Mouse (Mus musculus) liver, embryonic 11.5 days (tissue): Measurements from ENCODE around the gene Il17ra. TPM values are rescaled to one million over a fixed set of nuclear protein-coding genes. Genes with fewer than 3 reads are reported as not detected.
A peak's percentile ranks its signal among the peaks of the same experiment; 100 is the strongest.

ENCODE experiments used
- ATAC-seq: fragments of 200-750 bp; cut with Nextera tagmentation; replicated peaks from 2 replicates; pipeline ENCODE4 v1.8.0; 2017; ENCODE audit warnings: moderate number of reproducible peaks, mild to moderate bottlenecking, moderate TSS enrichment, moderate library complexity; ENCODE audit not compliant: low FRiP score
- DNase-seq: peaks from one replicate; pipeline ENCODE4 v3.0.0-alpha.2; 2017; ENCODE audit warnings: low spot score
- H3K27ac ChIP-seq: fragments of 300-500 bp; sonication (generic); 2 replicates; pipeline ENCODE4 v1.5.1; 2014; ENCODE audit warnings: mild to moderate bottlenecking, low read depth, low read length, control low read depth
- H3K27me3 ChIP-seq: fragments of 300-500 bp; sonication (generic); replicated peaks from 2 replicates; pipeline ENCODE4 v1.6.1; 2014; ENCODE audit warnings: low read length, mixed read lengths; ENCODE audit not compliant: control insufficient read depth, insufficient read depth
- H3K36me3 ChIP-seq: fragments of 300-500 bp; sonication (generic); 2 replicates; pipeline ENCODE4 v1.6.1; 2014; ENCODE audit warnings: mild to moderate bottlenecking, low read length, moderate library complexity, mixed read lengths; ENCODE audit not compliant: control insufficient read depth, insufficient read depth
- H3K4me1 ChIP-seq: fragments of 300-500 bp; sonication (generic); replicated peaks from 2 replicates; pipeline ENCODE4 v1.6.1; 2014; ENCODE audit warnings: low read length, mixed read lengths; ENCODE audit not compliant: control insufficient read depth, insufficient read depth
- H3K4me2 ChIP-seq: fragments of 300-500 bp; sonication (generic); 2 replicates; pipeline ENCODE4 v1.6.1; 2014; ENCODE audit warnings: mild to moderate bottlenecking, control low read depth, moderate library complexity
- H3K4me3 ChIP-seq: fragments of 300-500 bp; sonication (generic); 2 replicates; pipeline ENCODE4 v1.5.1; 2014; ENCODE audit warnings: low read depth, low read length, control low read depth
- H3K9ac ChIP-seq: fragments of 300-500 bp; sonication (generic); 2 replicates; pipeline ENCODE4 v1.6.1; 2014; ENCODE audit warnings: low read depth, low read length, control low read depth
- H3K9me3 ChIP-seq: fragments of 300-500 bp; sonication (generic); 2 replicates; pipeline ENCODE4 v1.6.1; 2016; ENCODE audit warnings: low read length, inconsistent platforms, mixed read lengths; ENCODE audit not compliant: control insufficient read depth
- WGBS: fragments of 180-500 bp; shearing (Covaris S2); extraction: QIAGEN DNeasy Blood & Tissue Kit; methylation state at CpG from one replicate; pipeline ENCODE4 v1.1.7; 2014; 5-methylcytosine and 5-hydroxymethylcytosine counted together
- polyA plus RNA-seq: library from polyadenylated mRNA; unstranded; fragments of >200 nt; fragmentation: Nextera tagmentation; extraction: Ambion mirVana; gene quantifications from 2 replicates; pipeline ENCODE4 v1.2.1, GENCODE M21; 2014

Il17ra gene
- polyA plus RNA-seq, 1 experiment from 2014 or later = 6.8 TPM

DNA sequence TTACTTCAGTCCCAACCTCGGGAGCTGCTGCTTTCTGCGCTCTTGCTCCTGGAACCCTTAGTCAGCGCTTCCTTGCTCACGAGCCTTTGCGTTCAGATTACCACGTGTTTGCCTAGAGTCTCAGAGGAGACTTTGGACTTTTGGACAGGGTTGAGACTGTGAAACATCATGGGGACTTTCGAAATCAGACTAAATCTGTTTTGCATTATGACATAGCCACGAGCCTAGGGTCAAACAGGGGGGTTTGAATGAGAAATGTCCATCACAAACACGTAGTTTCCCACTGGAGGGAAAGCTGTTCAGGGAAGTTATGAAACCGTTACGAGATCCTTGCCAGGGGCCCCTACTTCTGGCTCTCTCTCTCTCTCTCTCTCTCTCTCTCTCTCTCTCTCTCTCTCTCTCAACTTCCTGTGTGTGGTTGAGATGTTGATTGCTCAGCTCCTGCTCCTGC, 8.4 kb upstream of the Il17ra start:
- H3K36me3 ChIP-seq = no peaks in the 10 kb centered on the region
- ATAC-seq (peak; percentile 26; the same call in 1 of the 2 replicates), DNase-seq (no peak)
- WGBS = 36% methylated on average over 11 of the region's 11 CpGs
- H3K4me2 ChIP-seq = peak overlapping the region; percentile 36
- peaks cover 7% of the 10 kb centered on the region; the same call in 1 of the 2 replicates for H3K4me1 ChIP-seq
- H3K27ac ChIP-seq = no peak overlapping the region
- H3K27me3 ChIP-seq = no peaks in the 10 kb centered on the region
- no peak overlapping the region; the same call in 1 of the 2 replicates for H3K9ac ChIP-seq
- H3K4me3 ChIP-seq = no peak overlapping the region
- no peaks in the 10 kb centered on the region for H3K9me3 ChIP-seq

DNA sequence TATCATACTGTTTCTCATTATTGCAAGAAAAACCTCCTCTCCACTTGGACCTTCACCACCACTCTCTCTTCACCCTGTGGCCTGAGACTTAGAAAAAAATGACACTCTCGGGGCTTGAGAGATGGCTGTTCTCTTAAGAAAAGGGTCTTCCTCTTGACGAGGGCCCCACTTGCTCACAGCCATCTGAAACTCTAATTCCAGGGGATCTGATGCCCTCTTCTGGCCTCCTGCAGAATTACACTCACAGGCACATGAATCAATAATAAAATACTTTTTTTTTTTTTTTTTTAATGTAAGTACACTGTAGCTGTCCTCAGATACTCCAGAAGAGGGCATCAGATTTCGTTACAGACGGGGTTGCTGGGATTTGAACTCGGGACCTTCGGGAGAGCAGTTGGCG, 6.0 kb upstream of the Il17ra start:
- 0 out of 2 replicates have a peak, but pooled peaks cover 7% of the 10 kb centered on the region for H3K4me1 ChIP-seq
- H3K9me3 ChIP-seq = no peaks in the 10 kb centered on the region
- no peak overlapping the region for H3K4me2 ChIP-seq
- no peak overlapping the region for H3K27ac ChIP-seq
- no peak overlapping the region for H3K4me3 ChIP-seq
- peaks cover 6% of the 10 kb centered on the region; the same call in 1 of the 2 replicates for H3K27me3 ChIP-seq
- no peak for DNase-seq
- H3K36me3 ChIP-seq = no peaks in the 10 kb centered on the region
- H3K9ac ChIP-seq = no peak overlapping the region
- no peak for ATAC-seq
- 56% methylated on average over 7 of the region's 7 CpGs for WGBS

DNA sequence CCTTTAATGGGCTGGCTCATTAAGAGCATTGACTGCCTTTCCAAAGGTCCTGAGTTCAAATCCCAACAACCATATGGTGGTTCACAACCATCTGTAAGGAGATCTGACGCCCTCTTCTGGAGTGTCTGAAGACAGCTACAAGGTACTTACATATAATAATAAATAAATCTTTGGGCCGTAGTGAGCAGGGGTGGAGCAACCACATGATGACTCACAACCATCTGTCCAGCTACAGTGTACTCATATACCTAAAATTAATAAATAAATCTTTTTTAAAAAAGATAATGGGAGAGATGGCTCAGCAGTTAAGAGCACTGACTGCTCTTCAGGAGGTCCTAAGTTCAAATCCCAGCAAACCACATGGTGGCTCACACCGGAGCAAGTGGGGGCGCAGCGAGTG, 5.3 kb upstream of the Il17ra start:
- Histone ChIP-seq H3K4me2 (no peak overlapping the region), H3K4me1 (0 out of 2 replicates have a peak, but pooled peaks cover 7% of the 10 kb centered on the region), H3K36me3 (no peaks in the 10 kb centered on the region), H3K27ac (no peak overlapping the region), H3K27me3 (peaks cover 9% of the 10 kb centered on the region), H3K9me3 (no peaks in the 10 kb centered on the region), H3K9ac (no peak overlapping the region), H3K4me3 (no peak overlapping the region)
- ATAC-seq = no peak
- WGBS = 86% methylated on average over 5 of the region's 5 CpGs
- no peak for DNase-seq

GRCm38 (mm10) chr6:120461217-120461616, 1.8 kb upstream of the Il17ra start:
- peaks cover 18% of the 10 kb centered on the region for H3K4me1 ChIP-seq
- WGBS = 57% methylated on average over 15 of the region's 15 CpGs
- H3K27me3 ChIP-seq = peaks cover 14% of the 10 kb centered on the region
- H3K4me2 ChIP-seq = no peak overlapping the region
- no peaks in the 10 kb centered on the region for H3K9me3 ChIP-seq
- H3K9ac ChIP-seq = no peak overlapping the region
- no peaks in the 10 kb centered on the region for H3K36me3 ChIP-seq
- H3K4me3 ChIP-seq = no peak overlapping the region
- ATAC-seq (no peak), DNase-seq (no peak)
- H3K27ac ChIP-seq = no peak overlapping the region

DNA sequence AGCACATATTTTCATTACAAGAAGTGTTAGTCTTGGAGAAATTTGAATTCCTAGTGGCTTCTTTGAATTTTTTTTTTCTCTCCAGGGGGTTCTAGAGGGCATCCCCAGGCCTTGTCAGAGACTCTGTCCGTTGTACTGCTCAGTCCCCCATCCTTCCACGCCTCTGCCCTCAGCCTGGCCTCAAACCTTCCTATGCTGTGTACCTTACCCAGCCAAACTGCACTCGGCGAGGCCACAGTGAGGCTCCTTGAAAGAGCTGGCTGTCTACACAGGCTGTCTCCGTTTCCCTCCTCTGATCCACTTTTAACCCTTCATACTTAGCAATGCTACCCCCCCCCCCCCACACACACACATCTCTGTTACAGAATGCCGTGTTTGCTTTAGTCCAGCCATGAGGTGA, 796 bp upstream of the Il17ra start:
- H3K9ac ChIP-seq = no peak overlapping the region
- H3K27ac ChIP-seq = no peak overlapping the region
- ATAC-seq (no peak), DNase-seq (no peak)
- peaks cover 25% of the 10 kb centered on the region for H3K4me1 ChIP-seq
- H3K27me3 ChIP-seq = peaks cover 14% of the 10 kb centered on the region
- no peaks in the 10 kb centered on the region for H3K36me3 ChIP-seq
- H3K4me3 ChIP-seq = no peak overlapping the region
- H3K9me3 ChIP-seq = no peaks in the 10 kb centered on the region
- no peak overlapping the region for H3K4me2 ChIP-seq
- WGBS = 58% methylated on average over 6 of the region's 6 CpGs

DNA sequence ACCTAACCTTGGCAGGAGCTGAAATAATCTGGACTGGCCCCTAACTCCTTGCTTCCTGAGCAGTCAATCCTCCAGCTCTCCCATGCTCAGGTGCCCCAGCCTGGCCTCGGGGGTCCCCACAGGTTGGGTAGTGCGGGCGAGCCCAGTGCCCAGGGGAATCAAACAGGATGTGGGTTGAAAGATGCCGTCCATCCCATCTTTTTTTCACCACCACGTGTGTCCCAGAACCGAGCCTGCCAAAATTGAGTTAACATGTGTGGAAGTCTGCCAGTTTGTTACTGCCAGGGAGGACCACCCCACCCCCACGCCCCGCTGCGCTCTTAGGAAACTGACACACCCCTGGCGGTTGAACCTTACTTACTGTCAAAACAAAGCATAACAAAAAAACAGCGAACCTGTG, 837 bp downstream of the Il17ra start:
- WGBS = 5% methylated on average over 11 of the region's 11 CpGs
- no peak for DNase-seq
- Histone ChIP-seq H3K36me3 (no peaks in the 10 kb centered on the region), H3K4me1 (peaks cover 25% of the 10 kb centered on the region), H3K27me3 (peaks cover 14% of the 10 kb centered on the region), H3K9ac (peak overlapping the region; percentile 82), H3K9me3 (no peaks in the 10 kb centered on the region), H3K4me3 (peak overlapping the region; percentile 81), H3K4me2 (peak overlapping the region; percentile 97), H3K27ac (peak overlapping the region; percentile 67; the same call in 1 of the 2 replicates)
- ATAC-seq = no peak

- Histone ChIP-seq H3K9me3 (no peaks in the 10 kb centered on the region), H3K4me1 (peaks cover 25% of the 10 kb centered on the region), H3K4me3 (peak overlapping the region; percentile 81), H3K36me3 (no peaks in the 10 kb centered on the region), H3K27me3 (peaks cover 14% of the 10 kb centered on the region), H3K27ac (0 out of 2 replicates have a peak overlapping the region, but pooled peaks have one; percentile 45), H3K4me2 (peak overlapping the region; percentile 97), H3K9ac (peak overlapping the region; percentile 82)
- WGBS = 48% methylated on average over 9 of the region's 9 CpGs
- no peak for DNase-seq
- no peak for ATAC-seq
These were observed 1.4 kb downstream of the Il17ra start for GRCm38 (mm10) chr6:120464406-120464939.

DNA sequence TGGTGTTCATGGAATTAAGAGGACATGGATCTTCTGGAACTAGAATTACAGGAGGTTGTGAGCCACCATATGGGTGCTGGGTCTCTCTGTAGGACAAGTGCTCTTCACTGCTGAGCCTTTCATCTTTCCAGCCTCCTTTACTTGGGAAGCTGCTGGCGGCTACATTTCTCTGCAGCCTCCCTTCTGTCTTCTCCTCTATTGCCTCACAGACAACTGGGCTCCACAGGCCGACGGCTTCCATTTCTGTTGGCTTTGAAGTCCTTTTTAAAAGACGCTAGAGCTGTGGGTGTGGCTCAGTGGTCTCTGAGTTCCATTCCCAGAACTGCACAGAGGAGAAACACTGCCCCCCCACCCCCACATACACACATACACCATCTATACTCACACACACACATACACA, 2.3 kb downstream of the Il17ra start:
- peak overlapping the region; percentile 42 for H3K4me2 ChIP-seq
- peaks cover 14% of the 10 kb centered on the region for H3K27me3 ChIP-seq
- H3K9ac ChIP-seq = no peak overlapping the region
- ATAC-seq = no peak
- H3K9me3 ChIP-seq = no peaks in the 10 kb centered on the region
- no peaks in the 10 kb centered on the region for H3K36me3 ChIP-seq
- H3K4me3 ChIP-seq = 0 out of 2 replicates have a peak overlapping the region, but pooled peaks have one; percentile 5
- no peak for DNase-seq
- peaks cover 32% of the 10 kb centered on the region for H3K4me1 ChIP-seq
- WGBS = 30% methylated on average over 4 of the region's 4 CpGs
- H3K27ac ChIP-seq = peak overlapping the region; percentile 48; the same call in 1 of the 2 replicates
